Mouse (Mus musculus) kidney, embryonic 14.5 days (tissue): ENCODE measurements at regions not wholly inside any gene's neighbourhood (a gene's known extent, or its start where the extent isn't known, plus 50 kb on each side); places are given as distances from the start of the nearest gene placed in this dataset.

Source experiments
- ATAC-seq: fragments of 200-750 bp; cut with Nextera tagmentation; 2 replicates; pipeline ENCODE4 v1.8.0; 2017; ENCODE audit warnings: moderate number of reproducible peaks, mild to moderate bottlenecking, moderate TSS enrichment, moderate library complexity; ENCODE audit not compliant: low FRiP score, low TSS enrichment
- H3K27ac ChIP-seq: fragments of 300-500 bp; sonication (generic); 2 replicates; pipeline ENCODE4 v1.5.1; 2014; ENCODE audit warnings: low read depth, mild to moderate bottlenecking, low read length, moderate library complexity, mixed read lengths
- H3K27me3 ChIP-seq: fragments of 300-500 bp; sonication (generic); 2 replicates; pipeline ENCODE4 v1.6.1; 2014; ENCODE audit warnings: mild to moderate bottlenecking, low read length; ENCODE audit not compliant: control insufficient read depth, insufficient read depth
- H3K36me3 ChIP-seq: fragments of 300-500 bp; sonication (generic); 2 replicates; pipeline ENCODE4 v1.6.1; 2014; ENCODE audit warnings: low read length, mixed read lengths; ENCODE audit not compliant: control insufficient read depth, insufficient read depth
- H3K4me1 ChIP-seq: fragments of 300-500 bp; sonication (generic); 2 replicates; pipeline ENCODE4 v1.6.1; 2014; ENCODE audit warnings: low read length, mixed read lengths; ENCODE audit not compliant: control insufficient read depth, insufficient read depth
- H3K4me2 ChIP-seq: fragments of 300-500 bp; sonication (generic); replicated peaks from 2 replicates; pipeline ENCODE4 v1.6.1; 2014; ENCODE audit warnings: low read depth, mild to moderate bottlenecking, low read length
- H3K4me3 ChIP-seq: fragments of 300-500 bp; sonication (generic); 2 replicates; pipeline ENCODE4 v1.5.1; 2014; ENCODE audit warnings: mild to moderate bottlenecking, low read length
- H3K9ac ChIP-seq: fragments of 300-500 bp; sonication (generic); 2 replicates; pipeline ENCODE4 v1.6.1; 2014; ENCODE audit warnings: low read depth, mild to moderate bottlenecking, low read length, moderate library complexity
- H3K9me3 ChIP-seq: fragments of 300-500 bp; sonication (generic); 2 replicates; pipeline ENCODE4 v1.6.1; 2016; ENCODE audit warnings: low read length; ENCODE audit not compliant: control insufficient read depth
- WGBS: fragments of 180-500 bp; shearing (Covaris S2); extraction: QIAGEN DNeasy Blood & Tissue Kit; methylation state at CpG from one replicate; pipeline ENCODE4 v1.1.7; 2014; 5-methylcytosine and 5-hydroxymethylcytosine counted together

DNA sequence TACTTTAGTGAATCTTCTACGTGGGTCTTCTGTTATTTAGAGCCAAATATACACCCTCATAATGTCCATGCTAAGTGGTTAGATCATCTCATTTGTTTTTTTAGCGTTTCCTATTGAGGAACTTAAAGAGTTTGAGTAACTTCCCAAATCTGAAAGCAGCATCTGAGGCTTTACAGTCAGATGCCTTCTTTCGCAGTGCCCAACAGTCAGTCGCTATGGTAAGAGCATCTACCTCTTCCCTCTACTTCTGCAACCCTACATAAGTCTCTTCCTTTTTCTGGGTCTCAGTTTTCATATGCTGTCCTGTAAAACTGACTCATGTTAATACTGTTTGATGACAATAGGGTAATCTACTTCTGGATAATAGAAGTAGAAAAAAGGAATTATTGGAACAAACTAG lies 146.8 kb downstream of the Ktn1 start:
- no peaks in the 10 kb centered on the region for H3K4me1 ChIP-seq
- H3K27me3 ChIP-seq = no peaks in the 10 kb centered on the region
- no peaks in the 10 kb centered on the region; the same call in 1 of the 2 replicates for H3K9me3 ChIP-seq
- H3K4me3 ChIP-seq = no peak overlapping the region
- no peak for ATAC-seq
- H3K36me3 ChIP-seq = no peaks in the 10 kb centered on the region
- no peak overlapping the region for H3K4me2 ChIP-seq
- WGBS = 94% methylated on average over 4 of the region's 4 CpGs
- H3K9ac ChIP-seq = no peak overlapping the region
- H3K27ac ChIP-seq = no peak overlapping the region

DNA sequence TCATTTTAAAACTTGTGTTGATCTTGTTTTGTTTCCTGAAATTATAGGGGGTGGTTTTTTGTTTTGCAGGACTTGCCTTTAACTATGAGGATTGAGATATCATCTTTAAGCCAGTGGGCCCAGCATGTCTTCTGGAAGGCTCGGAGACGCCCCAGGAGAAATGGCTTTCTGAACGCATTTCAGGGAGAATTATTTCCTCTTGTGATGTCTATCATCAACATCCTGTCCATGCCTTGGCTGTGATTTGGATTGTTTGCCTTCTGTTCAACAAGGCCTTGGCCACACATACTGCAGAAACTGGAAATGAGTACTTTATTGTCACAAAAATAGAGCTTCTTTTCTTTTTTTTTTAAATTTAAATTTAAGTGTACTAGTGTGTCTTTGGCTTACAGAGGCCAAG lies 150.0 kb downstream of the Ktn1 start:
- no peak for ATAC-seq
- no peak overlapping the region for H3K4me3 ChIP-seq
- H3K4me1 ChIP-seq = no peaks in the 10 kb centered on the region
- H3K27me3 ChIP-seq = no peaks in the 10 kb centered on the region
- H3K27ac ChIP-seq = no peak overlapping the region
- WGBS = 77% methylated on average over 3 of the region's 3 CpGs
- no peaks in the 10 kb centered on the region for H3K36me3 ChIP-seq
- no peak overlapping the region for H3K4me2 ChIP-seq
- no peaks in the 10 kb centered on the region; the same call in 1 of the 2 replicates for H3K9me3 ChIP-seq
- H3K9ac ChIP-seq = no peak overlapping the region

DNA sequence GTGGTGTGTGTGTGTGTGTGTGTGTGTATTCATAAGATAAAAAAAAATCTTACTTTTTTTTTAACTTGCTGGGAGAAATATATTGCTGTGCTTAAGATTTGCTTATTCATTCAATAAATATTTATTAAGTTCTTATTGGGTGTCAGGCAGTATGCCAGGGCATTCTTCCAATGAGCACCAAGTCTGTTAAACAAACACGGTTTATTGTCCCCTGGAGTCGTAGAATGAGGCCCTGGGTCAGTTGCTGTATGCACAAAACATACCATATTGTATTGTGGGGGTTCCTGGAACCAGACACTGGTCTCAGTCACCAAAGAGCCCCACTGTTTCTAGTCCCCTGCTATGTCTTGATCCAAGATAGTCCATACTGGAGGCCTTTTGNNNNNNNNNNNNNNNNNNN lies 151.3 kb downstream of the Ktn1 start:
- Histone ChIP-seq H3K9me3 (no peaks in the 10 kb centered on the region; the same call in 1 of the 2 replicates), H3K4me1 (no peaks in the 10 kb centered on the region), H3K36me3 (no peaks in the 10 kb centered on the region), H3K9ac (no peak overlapping the region), H3K4me3 (no peak overlapping the region), H3K4me2 (no peak overlapping the region), H3K27me3 (no peaks in the 10 kb centered on the region), H3K27ac (no peak overlapping the region)
- WGBS = 58% methylated on average over 2 of the region's 2 CpGs
- ATAC-seq = no peak

DNA sequence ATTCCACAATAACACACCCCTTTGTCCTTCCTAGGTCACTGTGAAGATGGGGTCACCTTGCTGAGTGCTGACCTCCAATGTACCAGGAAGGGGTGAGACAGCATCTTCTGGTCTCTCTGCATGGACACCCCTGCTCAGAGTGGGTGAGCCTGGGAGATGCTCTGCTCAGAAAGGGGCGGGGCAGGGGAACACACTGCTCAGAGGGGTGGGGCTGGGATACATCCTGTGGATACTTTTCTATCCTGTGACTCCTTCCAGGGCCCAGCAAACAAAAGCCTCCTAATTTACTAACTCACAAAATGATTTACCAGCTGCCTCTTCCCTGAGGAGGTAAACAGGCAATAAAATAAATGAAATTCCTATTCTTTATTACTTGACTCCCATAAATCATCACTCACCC lies 157.0 kb downstream of the Ktn1 start:
- no peak overlapping the region for H3K27ac ChIP-seq
- no peak overlapping the region for H3K4me2 ChIP-seq
- 61% methylated on average over 1 of the region's 1 CpGs for WGBS
- H3K4me1 ChIP-seq = no peaks in the 10 kb centered on the region
- no peak; the same call in 1 of the 2 replicates for ATAC-seq
- no peak overlapping the region for H3K9ac ChIP-seq
- H3K9me3 ChIP-seq = no peaks in the 10 kb centered on the region
- no peaks in the 10 kb centered on the region for H3K27me3 ChIP-seq
- H3K4me3 ChIP-seq = no peak overlapping the region
- H3K36me3 ChIP-seq = no peaks in the 10 kb centered on the region

DNA sequence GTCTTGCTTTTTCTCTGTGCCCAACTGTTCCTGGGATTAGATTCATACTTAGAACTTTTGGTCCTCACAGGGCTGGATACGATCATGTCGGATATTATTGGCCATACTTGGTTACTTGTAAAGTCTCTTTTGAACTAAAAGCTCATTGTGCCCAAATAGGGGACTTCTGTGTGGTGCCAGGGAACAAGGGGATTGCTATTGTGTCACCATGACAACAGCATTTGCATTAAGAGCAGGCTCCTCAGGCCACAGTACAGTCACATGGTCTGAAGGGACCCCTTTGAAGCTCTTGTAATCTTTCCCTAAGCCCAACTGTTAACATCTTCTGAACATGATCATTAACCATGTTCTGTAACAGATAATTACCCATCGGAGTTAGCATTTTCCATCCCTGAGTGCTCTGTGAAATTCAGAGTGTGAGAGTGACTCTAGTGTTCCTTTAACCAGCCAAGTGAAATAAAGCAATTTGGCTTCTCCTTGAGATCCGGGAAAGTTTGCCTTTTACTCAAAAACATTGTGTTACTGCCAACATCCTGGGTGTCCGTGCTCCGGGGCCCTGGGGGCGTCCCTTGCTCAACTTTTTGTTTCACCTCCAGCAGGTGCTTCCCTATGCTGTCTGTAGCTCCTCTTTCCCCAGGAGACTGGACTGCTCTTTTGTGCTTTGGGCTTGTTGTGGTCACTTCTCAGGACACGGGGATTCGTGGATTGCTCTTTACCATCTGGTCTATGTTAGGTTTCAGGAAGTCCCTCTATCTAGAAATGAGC lies 157.7 kb downstream of the Ktn1 start:
- H3K4me1 ChIP-seq = no peaks in the 10 kb centered on the region
- ATAC-seq = no peak
- H3K9me3 ChIP-seq = no peaks in the 10 kb centered on the region
- no peak overlapping the region for H3K27ac ChIP-seq
- no peak overlapping the region for H3K9ac ChIP-seq
- H3K4me2 ChIP-seq = no peak overlapping the region
- H3K27me3 ChIP-seq = no peaks in the 10 kb centered on the region
- WGBS = 39% methylated on average over 9 of the region's 9 CpGs
- H3K36me3 ChIP-seq = no peaks in the 10 kb centered on the region
- no peak overlapping the region for H3K4me3 ChIP-seq

DNA sequence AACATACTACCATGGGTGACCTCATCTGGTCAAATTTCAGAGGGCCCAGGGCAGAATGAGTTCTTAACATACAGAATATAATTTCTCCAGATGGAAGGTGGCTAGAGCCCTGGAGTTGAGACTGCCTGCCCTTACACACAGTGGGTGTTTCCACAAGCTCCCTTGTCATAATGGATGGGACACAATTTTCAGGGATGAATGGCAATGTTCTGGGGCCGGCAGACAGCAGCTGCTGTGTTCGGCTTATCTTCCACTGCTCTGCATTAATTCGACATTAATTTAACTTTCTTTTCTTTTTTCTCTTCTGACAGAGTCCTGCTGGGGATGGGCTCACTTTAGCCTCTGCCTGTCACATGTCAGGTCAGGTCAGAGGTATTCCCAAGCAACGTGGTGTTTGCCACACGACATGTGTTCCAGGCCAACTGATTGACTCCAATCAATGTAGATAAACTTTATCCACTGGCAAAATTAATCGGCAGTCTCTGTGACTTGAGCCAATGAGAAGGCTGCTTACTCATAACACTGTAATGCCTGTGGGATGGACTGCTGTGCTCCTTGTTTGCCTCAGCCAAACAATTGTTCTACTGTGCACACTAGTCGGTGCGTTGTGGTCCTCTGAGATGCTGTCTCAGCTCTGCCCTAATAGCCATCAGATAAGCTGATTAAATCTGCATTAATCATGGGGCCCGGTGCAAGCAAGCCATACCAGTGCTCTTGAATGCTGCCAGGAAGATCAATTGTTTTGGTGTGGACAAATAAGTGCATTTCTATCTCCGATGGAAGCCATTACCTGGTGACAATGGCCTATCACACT lies 160.1 kb downstream of the Ktn1 start:
- no peak overlapping the region for H3K27ac ChIP-seq
- no peak for ATAC-seq
- no peaks in the 10 kb centered on the region for H3K27me3 ChIP-seq
- H3K4me1 ChIP-seq = no peaks in the 10 kb centered on the region
- no peaks in the 10 kb centered on the region for H3K36me3 ChIP-seq
- 76% methylated on average over 10 of the region's 10 CpGs for WGBS
- H3K4me3 ChIP-seq = no peak overlapping the region
- no peaks in the 10 kb centered on the region for H3K9me3 ChIP-seq
- H3K4me2 ChIP-seq = no peak overlapping the region
- no peak overlapping the region for H3K9ac ChIP-seq

DNA sequence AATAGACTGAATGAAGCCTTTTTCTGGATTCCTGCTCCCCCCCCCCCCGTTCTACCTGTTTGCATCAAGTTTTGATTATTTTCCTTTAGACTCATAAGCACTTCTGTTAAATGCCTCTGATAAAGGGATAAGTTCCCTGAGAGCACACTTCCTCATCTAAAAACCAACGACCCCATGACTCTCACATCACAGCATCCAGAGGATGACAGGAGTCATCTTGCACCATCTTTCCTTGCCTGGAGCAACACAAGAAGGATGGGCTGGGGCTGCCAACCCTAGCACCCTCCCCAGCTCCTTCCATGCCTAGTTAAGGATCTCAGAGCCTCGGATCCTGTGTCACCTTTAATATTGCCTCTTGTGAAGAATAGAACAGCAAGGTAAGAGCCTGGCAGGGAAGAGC lies 170.0 kb downstream of the Ktn1 start:
- H3K4me3 ChIP-seq = no peak overlapping the region
- no peaks in the 10 kb centered on the region for H3K27me3 ChIP-seq
- no peak overlapping the region for H3K4me2 ChIP-seq
- no peak overlapping the region for H3K27ac ChIP-seq
- no peaks in the 10 kb centered on the region for H3K4me1 ChIP-seq
- no peak overlapping the region for H3K9ac ChIP-seq
- WGBS = 68% methylated on average over 3 of the region's 3 CpGs
- no peak for ATAC-seq
- H3K36me3 ChIP-seq = no peaks in the 10 kb centered on the region
- H3K9me3 ChIP-seq = no peaks in the 10 kb centered on the region

DNA sequence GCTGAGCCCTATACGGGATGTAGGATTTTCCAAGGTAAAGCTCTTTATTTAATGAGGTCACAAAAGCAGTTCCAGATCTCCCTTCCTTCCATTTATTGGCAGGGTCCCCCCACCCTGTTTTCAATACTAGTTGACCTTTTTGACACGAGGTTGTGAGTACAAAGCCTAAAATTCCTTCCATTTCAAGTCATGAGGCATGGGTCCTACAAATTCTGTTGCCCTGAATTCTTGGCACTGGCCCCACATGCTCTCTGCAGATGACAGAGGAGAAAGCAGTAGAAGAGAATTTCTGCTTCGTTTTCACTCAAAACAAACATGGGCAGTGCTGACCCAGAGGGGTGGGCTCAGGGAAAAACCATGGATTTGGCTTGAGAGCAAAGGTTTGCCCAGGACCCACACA lies 170.4 kb downstream of the Ktn1 start:
- Histone ChIP-seq H3K4me1 (no peaks in the 10 kb centered on the region), H3K27ac (no peak overlapping the region), H3K9me3 (no peaks in the 10 kb centered on the region), H3K36me3 (no peaks in the 10 kb centered on the region), H3K9ac (no peak overlapping the region), H3K4me3 (no peak overlapping the region), H3K27me3 (no peaks in the 10 kb centered on the region), H3K4me2 (no peak overlapping the region)
- ATAC-seq = no peak
- 62% methylated on average over 3 of the region's 3 CpGs for WGBS

DNA sequence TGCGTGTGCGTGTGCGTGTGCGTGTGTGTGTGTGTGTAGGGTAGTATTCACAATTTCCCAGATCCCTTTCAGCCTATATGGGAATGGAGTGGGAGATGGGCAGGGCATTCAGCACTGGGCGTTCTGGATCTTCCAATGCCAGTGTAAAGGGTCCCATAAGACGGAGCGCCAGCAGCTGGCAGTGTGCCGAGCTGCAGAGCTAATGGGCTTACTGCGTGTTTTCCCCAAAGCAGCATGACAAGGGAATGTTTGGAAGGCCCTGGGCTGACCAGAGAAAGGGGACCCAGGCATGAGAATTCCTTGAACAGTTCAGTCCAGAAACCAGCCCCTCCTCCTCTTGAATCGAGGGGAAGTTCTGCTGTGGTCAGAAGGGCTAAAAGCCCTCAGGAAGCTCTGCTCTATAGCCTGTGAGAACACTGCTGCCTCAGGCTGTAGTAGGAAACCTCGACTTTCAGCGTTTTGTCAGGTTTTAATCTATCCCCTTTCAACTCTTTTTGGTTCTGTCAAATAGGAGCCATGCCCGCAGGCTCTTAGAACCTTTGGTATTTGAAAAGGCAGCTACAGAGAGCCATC lies 172.4 kb downstream of the Ktn1 start:
- Histone ChIP-seq H3K9ac (no peak overlapping the region), H3K4me2 (no peak overlapping the region), H3K4me1 (no peaks in the 10 kb centered on the region), H3K9me3 (no peaks in the 10 kb centered on the region), H3K27ac (no peak overlapping the region), H3K36me3 (no peaks in the 10 kb centered on the region), H3K27me3 (no peaks in the 10 kb centered on the region), H3K4me3 (no peak overlapping the region)
- ATAC-seq = no peak
- WGBS = 74% methylated on average over 13 of the region's 13 CpGs
